Mouse (Mus musculus) heart, embryonic 12.5 days (tissue): ENCODE measurements around the gene Plce1. TPM values are rescaled to one million over a fixed set of nuclear protein-coding genes. Genes with fewer than 3 reads are reported as not detected.

Experiments
- ATAC-seq: fragments of 200-750 bp; cut with Nextera tagmentation; 2 replicates; pipeline ENCODE4 v1.8.0; 2017; ENCODE audit warnings: moderate TSS enrichment, moderate library complexity; ENCODE audit not compliant: insufficient number of reproducible peaks, low FRiP score
- H3K27ac ChIP-seq: fragments of 300-500 bp; sonication (generic); 2 replicates; pipeline ENCODE4 v1.5.1; 2016; ENCODE audit warnings: mild to moderate bottlenecking, moderate library complexity; ENCODE audit not compliant: poor library complexity, severe bottlenecking
- H3K27me3 ChIP-seq: fragments of 300-500 bp; sonication (generic); replicated peaks from 2 replicates; pipeline ENCODE4 v1.6.1; 2016; ENCODE audit warnings: mild to moderate bottlenecking, moderate library complexity
- H3K36me3 ChIP-seq: fragments of 300-500 bp; sonication (generic); 2 replicates; pipeline ENCODE4 v1.6.1; 2016; ENCODE audit warnings: mild to moderate bottlenecking, moderate library complexity
- H3K4me1 ChIP-seq: fragments of 300-500 bp; sonication (generic); replicated peaks from 2 replicates; pipeline ENCODE4 v1.6.1; 2016; ENCODE audit warnings: mild to moderate bottlenecking
- H3K4me2 ChIP-seq: fragments of 300-500 bp; sonication (generic); 2 replicates; pipeline ENCODE4 v1.6.1; 2016; ENCODE audit warnings: mild to moderate bottlenecking, moderate library complexity
- H3K4me3 ChIP-seq: fragments of 300-500 bp; sonication (generic); 2 replicates; pipeline ENCODE4 v1.5.1; 2016; ENCODE audit warnings: mild to moderate bottlenecking
- H3K9ac ChIP-seq: fragments of 300-500 bp; sonication (generic); 2 replicates; pipeline ENCODE4 v1.6.1; 2016; ENCODE audit warnings: mild to moderate bottlenecking, moderate library complexity
- H3K9me3 ChIP-seq: fragments of 300-500 bp; sonication (generic); replicated peaks from 2 replicates; pipeline ENCODE4 v1.6.1; 2016; ENCODE audit warnings: mild to moderate bottlenecking, moderate library complexity
- WGBS: fragments of 180-500 bp; shearing (Covaris S2); methylation state at CpG from one replicate; pipeline ENCODE4 v1.1.7; 2016; 5-methylcytosine and 5-hydroxymethylcytosine counted together
- polyA plus RNA-seq: library from polyadenylated mRNA; unstranded; fragments of >200 nt; fragmentation: Nextera tagmentation; extraction: Ambion mirVana; gene quantifications from 2 replicates; pipeline ENCODE4 v1.2.1, GENCODE M21; 2016

Gene Plce1
- polyA plus RNA-seq, 1 experiment from 2014 or later: 8.4 TPM

- H3K4me1 ChIP-seq: no peaks in the 10 kb centered on the region
- WGBS: 51% methylated on average over 1 of the region's 1 CpGs
These were observed 352.3 kb downstream of the Plce1 start for GRCm38 (mm10) chr19:38833224-38833623.

More at GRCm38 (mm10) chr19:38833224-38833623, 352.3 kb downstream of the Plce1 start:
- ATAC-seq: no peak
- no peak overlapping the region for H3K4me2 ChIP-seq
- H3K36me3 ChIP-seq: no peaks in the 10 kb centered on the region
- H3K9me3 ChIP-seq: no peaks in the 10 kb centered on the region
- H3K27me3 ChIP-seq: no peaks in the 10 kb centered on the region
- H3K4me3 ChIP-seq: no peak overlapping the region
- no peak overlapping the region for H3K9ac ChIP-seq
- H3K27ac ChIP-seq: no peak overlapping the region

Other genes with a start within 250 kb of the Plce1 start
- gene Lgi1, start 216.6 kb upstream of the Plce1 start, polyA plus RNA-seq: not detected in 2 replicates
- gene Slc35g1, start 85.1 kb upstream of the Plce1 start, polyA plus RNA-seq: 3.6 and 4.0 TPM in 2 replicates